Mouse (Mus musculus): ENCODE measurements around the gene Kmt2e.

DNA sequence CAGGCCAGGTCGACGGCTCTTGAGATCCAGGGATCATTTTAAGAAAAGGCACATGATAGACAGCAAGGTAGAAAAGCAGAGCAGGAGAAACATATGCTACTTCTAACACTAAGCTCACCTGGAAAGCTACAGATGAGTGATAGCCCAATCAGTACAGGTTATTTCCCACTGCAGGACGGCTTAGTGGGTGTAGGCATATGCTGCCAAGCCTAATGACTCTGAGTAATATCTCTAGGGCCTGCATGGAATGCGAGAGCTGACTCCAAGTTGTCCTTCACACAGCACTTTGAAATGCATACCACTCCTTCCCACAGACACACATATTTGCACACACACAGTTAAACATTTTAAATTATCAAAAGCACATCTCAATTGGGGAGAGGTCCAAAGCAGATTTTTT lies 55.0 kb downstream of the Kmt2e start:
- TF ChIP-seq MEF2A (IDR thresholded peaks at IDR 0.05; ENCODE audit: borderline replicate concordance, low read depth, low read length) (no peak), MAX (IDR thresholded peaks at IDR 0.05; ENCODE audit: low read length) (no peak), MYC (IDR thresholded peaks at IDR 0.05; ENCODE audit: low read depth, low read length) (no peak), POLR2A (IDR thresholded peaks at IDR 0.05; ENCODE audit: low read depth, low read length) (no peak), MXI1 (IDR thresholded peaks at IDR 0.05; ENCODE audit: low read depth, low read length) (no peak), CTCF (conservative IDR thresholded peaks at IDR 0.05 in 1 of 2, IDR thresholded peaks at IDR 0.05 in 1 of 2; ENCODE audit: low read depth in 2 of 2, low read length in 2 of 2) (no peak), EP300 (IDR thresholded peaks at IDR 0.05; ENCODE audit: low read length) (no peak), PAX5 (IDR thresholded peaks at IDR 0.05; ENCODE audit: low read length) (no peak)

All from CH12.LX (cell line).